Mouse (Mus musculus): ENCODE data around the gene Mfsd4b3.
"Not testable (repeated sequence)": the region's sequence is repeated elsewhere in the genome, so short reads cannot be mapped to it uniquely, and the experiment has no call there.

Mfsd4b3 gene

DNA sequence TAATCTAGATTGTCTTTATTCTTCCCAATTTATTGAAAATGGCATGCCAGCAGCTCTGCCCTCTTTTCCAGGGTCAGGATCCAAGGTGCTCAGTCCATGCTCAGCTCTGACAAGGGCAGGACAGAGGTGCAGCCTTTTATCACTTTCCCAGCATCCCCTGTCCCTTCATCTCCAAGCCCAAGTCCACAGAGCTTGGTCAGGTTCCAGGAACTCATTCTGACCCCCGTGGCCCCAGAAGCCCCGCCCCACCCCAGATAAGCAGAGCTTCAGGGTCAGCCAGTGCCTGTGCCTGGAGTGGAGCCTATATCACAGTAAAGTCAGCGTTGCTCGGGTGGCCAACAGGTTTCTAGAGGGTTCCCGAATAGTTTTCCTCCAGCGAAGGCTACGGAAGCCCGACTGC, 35.4 kb downstream of the Mfsd4b3 start:
- not testable (repeated sequence) for DNase-seq (ENCODE audit: low spot score)

DNA sequence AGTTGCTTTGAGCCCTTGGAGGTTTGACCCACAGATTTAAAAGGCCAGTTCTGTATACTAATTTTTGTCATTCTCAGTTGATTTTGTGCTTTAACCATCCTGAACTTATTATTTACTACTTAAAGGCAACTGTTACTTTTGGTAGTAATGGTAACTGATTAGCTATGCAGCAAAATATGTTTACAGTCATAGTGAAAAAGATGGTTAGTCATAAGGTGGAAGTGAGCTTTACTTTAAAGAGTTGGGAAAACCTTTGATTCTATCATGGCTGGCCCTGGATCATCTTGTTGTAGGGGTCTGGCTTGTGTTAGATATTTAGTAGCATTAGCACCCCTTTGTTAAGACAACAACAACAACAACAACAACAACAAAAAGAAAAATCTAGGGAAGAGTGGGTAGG, 47.3 kb downstream of the Mfsd4b3 start:
- DNase-seq (ENCODE audit: low spot score) = no peak

GRCm38 (mm10) chr10:39908768-39909441, 51.0 kb downstream of the Mfsd4b3 start:
- no peak for DNase-seq (ENCODE audit: low spot score)

DNA sequence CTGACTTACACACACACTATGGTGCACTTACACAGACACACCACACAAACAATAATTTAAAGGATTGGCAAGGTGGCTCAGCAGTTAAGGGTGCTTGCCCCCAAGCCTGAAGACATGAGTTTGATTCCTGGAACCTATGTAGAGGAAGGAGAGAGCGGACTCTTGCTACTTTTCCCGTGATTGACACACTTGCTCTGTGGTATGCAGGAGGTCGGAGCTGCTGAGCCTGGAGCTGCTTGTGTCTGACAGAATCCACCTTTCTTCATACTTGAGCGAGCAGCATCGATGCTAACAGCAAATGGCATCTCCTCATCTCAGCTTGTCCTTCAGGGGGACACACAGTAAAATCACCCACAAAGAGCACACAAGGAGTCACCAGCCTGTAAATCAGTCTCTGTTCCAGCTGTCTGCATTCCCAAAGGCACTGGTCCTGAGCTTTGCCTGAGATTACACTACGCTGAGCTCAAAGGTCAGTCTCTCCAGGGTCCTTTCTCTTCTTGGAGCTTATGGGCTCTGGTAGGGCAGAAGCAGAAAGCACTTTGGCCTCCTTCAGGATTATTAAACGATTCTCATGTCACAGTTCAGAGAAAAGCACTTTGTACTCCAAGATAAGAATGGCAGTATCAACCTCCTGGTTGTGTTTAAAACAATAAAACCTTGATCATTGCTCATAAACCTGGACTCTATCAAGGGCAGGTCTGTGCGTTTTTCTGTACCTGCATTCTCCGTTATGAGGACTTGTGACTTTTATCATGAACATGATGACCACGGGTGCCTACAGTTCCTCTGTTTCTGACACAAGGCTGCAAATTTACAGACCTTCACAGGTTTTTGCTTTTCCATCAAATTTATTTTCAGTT, 52.9 kb downstream of the Mfsd4b3 start:
- no peak for DNase-seq (ENCODE audit: low spot score)

DNA sequence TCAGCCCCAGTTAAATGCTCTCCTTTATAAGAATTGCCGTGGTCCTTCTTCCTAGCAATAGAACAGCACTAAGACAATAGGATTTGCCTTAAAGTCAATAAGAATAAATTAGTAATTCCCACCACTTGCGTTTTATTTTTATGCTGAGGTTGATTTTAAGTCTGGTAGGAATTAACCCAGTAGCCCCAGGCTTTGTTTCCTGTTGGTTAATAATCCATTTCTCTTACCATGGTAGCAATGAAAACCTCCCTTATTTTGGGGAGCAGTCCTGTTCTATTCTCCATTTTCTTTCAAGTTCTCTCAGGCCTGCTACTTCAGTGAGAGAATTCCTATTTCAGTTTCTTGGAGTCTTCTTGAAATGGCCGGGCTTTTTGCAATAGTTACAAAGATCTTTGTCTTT, 55.8 kb downstream of the Mfsd4b3 start:
- DNase-seq (ENCODE audit: low spot score) = no peak

- DNase-seq (ENCODE audit: low spot score) = peak; percentile 69
Observed at GRCm38 (mm10) chr10:39898874-39899371, 61.0 kb downstream of the Mfsd4b3 start, which contains the start of gene Mfsd4b4. TSS of gene Mfsd4b4 (minus strand) at chr10:39899238.

Measured in spleen, adult 12 weeks (tissue).